Mouse (Mus musculus): ENCODE measurements around the gene Pmepa1. TPM values are rescaled to one million over a fixed set of nuclear protein-coding genes. Genes with fewer than 3 reads are reported as not detected.

Gene Pmepa1
- polyA plus RNA-seq, 1 experiment from 2014 or later: 7.3 TPM

DNA sequence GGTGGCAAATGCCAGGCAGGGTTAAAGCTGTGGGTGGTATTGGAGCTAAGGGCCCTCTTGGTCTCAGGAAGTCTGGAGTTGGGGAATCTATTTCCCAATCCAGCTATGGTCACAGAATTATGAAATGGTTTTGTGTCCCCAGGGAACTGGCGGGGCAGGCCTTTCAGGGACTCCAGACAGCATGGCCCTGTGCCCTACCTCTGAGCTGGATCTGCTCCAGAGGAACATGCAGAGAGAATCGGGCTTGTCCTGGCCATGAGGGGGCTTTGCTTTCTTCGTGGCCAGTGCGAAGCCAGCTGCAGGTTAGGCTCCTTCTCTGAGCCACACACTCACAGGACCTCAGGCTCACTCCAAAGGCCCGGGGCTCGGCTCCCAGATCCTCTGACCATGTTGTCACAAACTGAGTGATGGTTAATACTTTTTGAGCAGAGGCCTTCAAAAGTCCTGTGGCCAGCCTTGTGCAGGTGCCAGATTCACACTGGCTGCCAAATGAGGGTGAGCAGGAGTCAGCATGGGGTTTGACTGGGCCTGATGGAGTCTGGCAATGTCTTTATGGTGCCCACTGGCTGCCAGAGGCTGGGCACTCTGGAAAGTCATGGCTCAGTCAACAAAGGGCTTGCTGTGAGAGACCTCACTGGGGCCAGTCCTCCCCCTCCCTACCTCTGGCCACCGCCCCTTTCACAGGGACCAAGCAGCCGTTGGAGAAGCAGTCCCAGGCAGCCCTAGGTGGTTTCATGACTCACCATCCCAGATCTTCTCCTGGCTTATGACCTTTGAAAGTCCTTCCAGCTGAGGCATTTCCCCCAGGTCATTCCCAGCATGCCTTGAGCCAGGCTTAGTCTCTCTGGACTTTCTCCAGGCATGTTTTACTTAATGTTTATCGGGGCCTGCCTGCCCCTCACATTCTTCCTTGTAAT lies 4.9 kb upstream of the Pmepa1 start:
- H3K4me1 ChIP-seq (replicated peaks; ENCODE audit: control insufficient read depth, insufficient read depth, low read length): peaks cover 7% of the 10 kb centered on the region; the same call in 1 of the 2 replicates

DNA sequence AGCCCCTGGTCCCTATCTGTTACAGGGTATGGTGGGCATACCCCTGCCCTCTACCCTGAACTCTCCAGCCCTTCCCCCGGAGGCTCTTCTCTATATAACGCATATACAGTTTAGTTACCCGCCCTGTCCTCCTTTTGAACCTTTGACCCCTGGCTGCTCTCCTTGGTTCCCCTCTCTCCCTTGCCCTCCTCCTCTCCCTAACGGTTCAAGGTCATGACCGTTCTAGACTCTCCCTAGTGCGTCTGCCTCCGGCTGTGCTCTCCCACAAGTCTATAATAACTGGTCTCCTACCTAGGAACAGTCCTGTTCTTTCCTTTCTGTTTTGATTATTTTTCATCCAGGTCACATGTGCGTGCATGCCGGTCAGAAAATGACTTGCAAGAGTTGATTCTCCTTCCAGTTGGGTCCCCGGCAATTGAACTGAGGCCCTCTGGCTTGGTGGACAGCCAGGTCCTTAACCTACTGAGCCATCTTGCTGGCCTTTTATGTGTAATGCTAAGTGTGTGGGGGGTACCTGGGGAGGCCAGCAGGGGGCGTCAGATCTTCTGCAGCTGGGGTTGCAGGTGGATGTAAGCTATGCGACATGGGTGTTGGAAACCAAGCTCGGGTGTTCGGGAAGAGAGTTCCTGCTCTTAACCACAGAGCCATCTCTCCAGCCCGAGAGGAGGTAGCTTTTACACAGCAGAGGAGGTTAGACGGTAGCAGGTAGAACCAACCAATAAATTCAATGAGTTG lies 2.7 kb upstream of the Pmepa1 start:
- no peak for ATAC-seq
- no peak overlapping the region for H3K4me3 ChIP-seq (replicated peaks; ENCODE audit: low read length)
- no peaks in the 10 kb centered on the region for H3K36me3 ChIP-seq (ENCODE audit: control insufficient read depth, insufficient read depth)
- no peak overlapping the region for H3K4me2 ChIP-seq (ENCODE audit: low read length)
- H3K9me3 ChIP-seq (ENCODE audit: control insufficient read depth, low read length): no peaks in the 10 kb centered on the region
- H3K4me1 ChIP-seq (replicated peaks; ENCODE audit: control insufficient read depth, insufficient read depth, low read length): peaks cover 18% of the 10 kb centered on the region
- H3K27ac ChIP-seq (ENCODE audit: low read length): no peak overlapping the region
- 79% methylated on average over 16 of the region's 16 CpGs for WGBS
- no peaks in the 10 kb centered on the region for H3K27me3 ChIP-seq (replicated peaks; ENCODE audit: control insufficient read depth, insufficient read depth, low read length)
- H3K9ac ChIP-seq (replicated peaks; ENCODE audit: low read depth, low read length): no peak overlapping the region

More for the DNA sequence above, 4.9 kb upstream of the Pmepa1 start:
- H3K9ac ChIP-seq (replicated peaks; ENCODE audit: low read depth, low read length): no peak overlapping the region
- no peak overlapping the region for H3K4me3 ChIP-seq (replicated peaks; ENCODE audit: low read length)
- no peak overlapping the region for H3K4me2 ChIP-seq (ENCODE audit: low read length)
- ATAC-seq: no peak
- H3K27ac ChIP-seq (ENCODE audit: low read length): no peak overlapping the region
- 66% methylated on average over 9 of the region's 9 CpGs for WGBS
- no peaks in the 10 kb centered on the region for H3K36me3 ChIP-seq (ENCODE audit: control insufficient read depth, insufficient read depth)
- no peaks in the 10 kb centered on the region for H3K9me3 ChIP-seq (ENCODE audit: control insufficient read depth, low read length)
- H3K27me3 ChIP-seq (replicated peaks; ENCODE audit: control insufficient read depth, insufficient read depth, low read length): no peaks in the 10 kb centered on the region

DNA sequence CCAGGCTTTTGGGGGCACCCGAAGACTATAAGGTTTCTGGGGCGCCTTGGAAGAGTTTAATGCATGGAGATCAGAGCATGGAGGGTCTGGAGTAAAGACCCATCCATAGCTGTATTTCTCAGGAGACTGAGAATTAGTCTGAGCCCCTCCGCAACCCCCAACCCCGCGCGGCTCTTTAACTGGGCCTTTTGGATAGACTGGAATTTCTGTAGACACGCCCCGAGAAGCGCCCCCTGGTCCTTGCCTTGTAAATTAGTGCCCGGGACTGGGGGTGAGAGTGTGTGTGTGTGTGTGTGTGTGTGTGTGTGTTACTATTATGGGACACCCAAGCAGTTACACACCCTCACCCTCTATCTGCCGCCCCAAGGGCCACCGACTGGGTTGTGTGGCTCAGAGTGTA lies 526 bp upstream of the Pmepa1 start:
- ATAC-seq: peak; percentile 37
- H3K4me3 ChIP-seq (replicated peaks; ENCODE audit: low read length): peak overlapping the region; percentile 97
- peaks cover 40% of the 10 kb centered on the region for H3K4me1 ChIP-seq (replicated peaks; ENCODE audit: control insufficient read depth, insufficient read depth, low read length)
- WGBS: under 1% methylated on average over 12 of the region's 12 CpGs
- H3K27ac ChIP-seq (ENCODE audit: low read length): peak overlapping the region; percentile 69
- H3K9me3 ChIP-seq (ENCODE audit: control insufficient read depth, low read length): no peaks in the 10 kb centered on the region
- peak overlapping the region; percentile 76 for H3K4me2 ChIP-seq (ENCODE audit: low read length)
- H3K36me3 ChIP-seq (ENCODE audit: control insufficient read depth, insufficient read depth): no peaks in the 10 kb centered on the region
- no peaks in the 10 kb centered on the region for H3K27me3 ChIP-seq (replicated peaks; ENCODE audit: control insufficient read depth, insufficient read depth, low read length)
- H3K9ac ChIP-seq (replicated peaks; ENCODE audit: low read depth, low read length): peak overlapping the region; percentile 57

DNA sequence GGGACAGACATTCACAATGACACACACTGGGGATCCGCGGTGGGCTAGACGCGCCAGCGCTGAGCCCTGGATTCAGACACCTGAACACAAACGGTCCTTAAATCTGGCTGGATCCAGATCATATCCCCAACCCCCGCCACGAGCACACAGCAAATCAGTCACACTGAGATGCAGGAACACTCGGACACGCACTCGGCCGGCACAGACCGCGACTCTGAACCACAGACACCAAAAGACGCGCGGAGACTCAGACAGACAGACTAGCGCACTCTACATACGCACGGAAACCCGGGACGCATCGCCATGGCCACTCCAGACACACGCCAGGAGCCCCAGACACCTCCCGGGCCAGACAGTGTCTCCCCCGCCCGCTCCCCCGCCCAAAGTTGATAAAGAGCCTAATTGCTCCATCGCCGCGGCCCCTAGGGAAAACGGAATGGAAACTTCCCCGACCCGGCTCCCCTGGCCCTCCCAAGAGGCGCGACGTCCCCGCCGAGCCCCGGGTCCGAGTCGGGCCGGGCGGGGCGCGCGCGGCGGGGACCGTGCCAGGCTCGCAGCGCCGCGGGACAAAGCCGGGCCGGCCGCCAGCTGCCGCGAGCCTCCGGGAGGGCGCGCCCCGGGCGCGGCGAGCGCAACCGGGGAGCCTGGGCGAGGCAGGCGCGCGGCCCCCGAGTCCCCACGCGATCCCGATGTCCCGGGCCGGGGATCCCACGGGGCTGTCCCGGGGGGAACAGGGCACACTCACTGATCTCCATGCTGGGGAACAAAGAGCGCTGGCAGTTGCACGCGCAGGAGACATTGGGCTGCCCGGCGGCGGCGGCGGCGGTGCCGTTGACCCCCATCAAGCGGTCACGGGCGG lies 761 bp downstream of the Pmepa1 start:
- peak overlapping the region; percentile 97 for H3K4me3 ChIP-seq (replicated peaks; ENCODE audit: low read length)
- no peaks in the 10 kb centered on the region for H3K27me3 ChIP-seq (replicated peaks; ENCODE audit: control insufficient read depth, insufficient read depth, low read length)
- H3K9ac ChIP-seq (replicated peaks; ENCODE audit: low read depth, low read length): peak overlapping the region; percentile 99
- H3K4me2 ChIP-seq (ENCODE audit: low read length): peak overlapping the region; percentile 97
- no peaks in the 10 kb centered on the region for H3K9me3 ChIP-seq (ENCODE audit: control insufficient read depth, low read length)
- no peaks in the 10 kb centered on the region for H3K36me3 ChIP-seq (ENCODE audit: control insufficient read depth, insufficient read depth)
- H3K4me1 ChIP-seq (replicated peaks; ENCODE audit: control insufficient read depth, insufficient read depth, low read length): peaks cover 52% of the 10 kb centered on the region
- ATAC-seq: peak; percentile 13; the same call in 1 of the 2 replicates
- peak overlapping the region; percentile 87 for H3K27ac ChIP-seq (ENCODE audit: low read length)
- WGBS: under 1% methylated on average over 89 of the region's 93 CpGs

DNA sequence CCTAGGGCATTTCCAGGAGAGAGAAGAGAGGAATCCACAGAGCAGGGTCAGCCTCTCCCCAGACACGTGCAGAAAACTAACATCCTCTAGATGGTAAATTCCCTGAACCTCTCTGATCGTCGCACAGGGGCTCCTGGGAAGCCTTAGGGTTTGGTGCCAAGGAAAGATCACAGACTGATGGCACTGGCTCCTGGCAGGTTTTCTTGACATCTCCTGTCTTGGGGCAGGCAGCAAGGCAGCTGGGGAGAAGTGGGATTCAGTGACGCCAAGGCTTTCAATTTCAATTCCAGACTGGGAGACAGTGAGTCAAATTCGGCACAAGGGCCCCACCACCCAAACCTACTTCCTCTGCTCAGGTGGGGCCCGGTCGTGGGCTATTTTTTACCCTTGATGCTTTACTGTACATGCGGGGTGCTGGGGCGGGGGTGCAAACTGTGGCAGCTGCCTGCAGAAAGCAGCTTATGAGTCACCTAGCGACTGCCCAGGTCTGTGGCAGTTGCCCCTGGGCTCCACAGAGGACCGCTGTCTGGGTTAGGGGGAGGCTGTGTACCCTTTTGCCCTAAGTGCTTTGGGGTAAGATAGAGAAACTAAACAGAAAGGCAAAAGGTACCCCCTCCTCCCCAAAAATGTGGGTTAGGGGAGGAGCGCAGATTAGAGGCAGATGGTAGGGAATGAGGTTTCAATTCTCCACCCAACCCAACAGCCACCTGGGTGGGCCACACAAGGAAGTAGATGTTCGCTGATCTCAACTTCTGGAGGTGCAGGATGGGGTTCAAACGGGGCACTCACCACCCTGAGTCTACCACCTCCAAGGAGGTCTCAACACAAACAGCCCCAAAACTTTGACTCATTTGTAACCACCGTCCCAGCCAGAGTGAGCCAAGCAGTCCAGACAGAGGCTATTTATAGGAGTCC lies 1.6 kb downstream of the Pmepa1 start:
- Histone ChIP-seq H3K4me2 (ENCODE audit: low read length) (peak overlapping the region; percentile 97), H3K9me3 (ENCODE audit: control insufficient read depth, low read length) (no peaks in the 10 kb centered on the region), H3K4me1 (replicated peaks; ENCODE audit: control insufficient read depth, insufficient read depth, low read length) (peaks cover 61% of the 10 kb centered on the region), H3K9ac (replicated peaks; ENCODE audit: low read depth, low read length) (peak overlapping the region; percentile 99), H3K27ac (ENCODE audit: low read length) (peak overlapping the region; percentile 87), H3K27me3 (replicated peaks; ENCODE audit: control insufficient read depth, insufficient read depth, low read length) (no peaks in the 10 kb centered on the region), H3K36me3 (ENCODE audit: control insufficient read depth, insufficient read depth) (no peaks in the 10 kb centered on the region), H3K4me3 (replicated peaks; ENCODE audit: low read length) (peak overlapping the region; percentile 97)
- 0 out of 2 replicates have a peak, but pooled peaks have one; percentile 5 for ATAC-seq
- 13% methylated on average over 15 of the region's 15 CpGs for WGBS

DNA sequence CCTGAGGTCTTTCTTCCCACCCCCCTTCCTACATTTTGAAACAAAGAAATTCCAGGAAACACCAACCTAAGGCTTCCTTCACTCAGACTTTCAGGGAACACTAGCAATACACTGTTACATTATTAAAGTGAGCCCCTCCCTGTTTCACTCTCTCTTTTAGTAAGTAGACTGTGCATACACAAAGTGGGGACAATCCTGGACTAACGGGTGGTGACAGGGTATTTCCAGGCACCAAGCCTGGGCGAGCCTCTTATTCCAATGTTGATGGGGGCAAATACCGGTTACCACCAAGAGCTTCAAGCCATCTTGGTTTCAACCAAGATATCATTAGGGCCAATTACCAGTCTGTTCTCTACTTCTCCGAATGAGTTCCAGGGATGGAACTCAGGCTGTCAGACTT lies 2.4 kb downstream of the Pmepa1 start:
- peak overlapping the region; percentile 97 for H3K4me2 ChIP-seq (ENCODE audit: low read length)
- WGBS: 37% methylated on average over 4 of the region's 4 CpGs
- H3K4me3 ChIP-seq (replicated peaks; ENCODE audit: low read length): peak overlapping the region; percentile 97
- H3K9ac ChIP-seq (replicated peaks; ENCODE audit: low read depth, low read length): peak overlapping the region; percentile 99; the same call in 1 of the 2 replicates
- ATAC-seq: no peak
- H3K4me1 ChIP-seq (replicated peaks; ENCODE audit: control insufficient read depth, insufficient read depth, low read length): peaks cover 64% of the 10 kb centered on the region
- H3K27ac ChIP-seq (ENCODE audit: low read length): no peak overlapping the region
- H3K9me3 ChIP-seq (ENCODE audit: control insufficient read depth, low read length): no peaks in the 10 kb centered on the region
- no peaks in the 10 kb centered on the region for H3K36me3 ChIP-seq (ENCODE audit: control insufficient read depth, insufficient read depth)
- H3K27me3 ChIP-seq (replicated peaks; ENCODE audit: control insufficient read depth, insufficient read depth, low read length): no peaks in the 10 kb centered on the region

DNA sequence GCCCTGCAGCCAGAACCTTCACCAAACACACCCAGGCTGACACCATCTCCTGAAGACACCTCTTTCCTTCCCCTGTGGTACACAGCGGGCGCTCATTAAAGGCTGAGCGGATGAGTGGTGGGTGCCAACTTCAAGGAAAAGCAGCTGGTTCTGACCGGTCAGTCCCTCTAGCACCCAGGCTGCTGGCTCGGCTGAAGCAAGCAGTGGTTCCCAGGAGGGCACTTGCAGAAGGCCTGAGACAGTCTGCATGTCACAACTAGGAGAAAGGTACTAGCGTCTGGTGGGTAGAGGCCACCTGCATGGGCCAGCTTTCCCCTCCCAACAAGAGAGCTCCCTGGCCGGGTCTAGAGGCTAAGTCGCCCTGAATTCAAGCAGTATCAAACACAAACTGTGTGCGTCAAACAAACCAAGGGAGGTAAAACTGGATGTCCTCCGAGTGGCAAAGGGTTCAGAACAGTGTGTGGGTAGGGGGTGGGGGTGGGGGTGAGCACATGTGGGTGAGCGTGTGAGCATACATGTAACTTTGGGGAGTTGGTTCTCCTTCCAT lies 3.9 kb downstream of the Pmepa1 start:
- Histone ChIP-seq H3K27me3 (replicated peaks; ENCODE audit: control insufficient read depth, insufficient read depth, low read length) (no peaks in the 10 kb centered on the region), H3K9me3 (ENCODE audit: control insufficient read depth, low read length) (no peaks in the 10 kb centered on the region), H3K4me1 (replicated peaks; ENCODE audit: control insufficient read depth, insufficient read depth, low read length) (peaks cover 67% of the 10 kb centered on the region), H3K4me2 (ENCODE audit: low read length) (peak overlapping the region; percentile 23; the same call in 1 of the 2 replicates), H3K4me3 (replicated peaks; ENCODE audit: low read length) (no peak overlapping the region), H3K36me3 (ENCODE audit: control insufficient read depth, insufficient read depth) (no peaks in the 10 kb centered on the region), H3K27ac (ENCODE audit: low read length) (no peak overlapping the region), H3K9ac (replicated peaks; ENCODE audit: low read depth, low read length) (0 out of 2 replicates have a peak overlapping the region, but pooled peaks have one; percentile 37)
- no peak for ATAC-seq
- 71% methylated on average over 11 of the region's 11 CpGs for WGBS

DNA sequence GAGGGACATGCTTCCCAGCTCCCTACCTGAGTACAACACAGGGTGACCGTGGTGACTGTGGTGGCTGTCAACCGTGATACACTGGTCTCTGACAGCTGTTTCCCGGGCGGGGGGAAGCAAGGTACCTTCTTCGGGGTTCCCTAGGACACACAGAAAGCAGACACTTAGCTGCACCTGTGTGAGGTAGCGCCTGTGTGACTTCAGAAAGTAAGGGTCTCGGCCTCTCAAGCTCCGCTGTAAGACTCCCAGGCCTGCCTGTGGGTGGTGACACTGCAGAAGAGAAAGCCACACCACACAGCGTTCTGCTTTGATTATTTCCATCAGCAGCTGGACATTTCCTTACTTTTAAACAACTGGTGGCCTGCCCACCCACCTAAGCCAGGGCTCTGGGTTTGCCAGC lies 4.8 kb downstream of the Pmepa1 start:
- no peaks in the 10 kb centered on the region for H3K9me3 ChIP-seq (ENCODE audit: control insufficient read depth, low read length)
- no peak overlapping the region for H3K4me2 ChIP-seq (ENCODE audit: low read length)
- no peak overlapping the region for H3K27ac ChIP-seq (ENCODE audit: low read length)
- 82% methylated on average over 9 of the region's 9 CpGs for WGBS
- no peak overlapping the region for H3K4me3 ChIP-seq (replicated peaks; ENCODE audit: low read length)
- ATAC-seq: no peak
- no peaks in the 10 kb centered on the region for H3K36me3 ChIP-seq (ENCODE audit: control insufficient read depth, insufficient read depth)
- no peak overlapping the region for H3K9ac ChIP-seq (replicated peaks; ENCODE audit: low read depth, low read length)
- no peaks in the 10 kb centered on the region for H3K27me3 ChIP-seq (replicated peaks; ENCODE audit: control insufficient read depth, insufficient read depth, low read length)
- H3K4me1 ChIP-seq (replicated peaks; ENCODE audit: control insufficient read depth, insufficient read depth, low read length): peaks cover 65% of the 10 kb centered on the region
